Mouse (Mus musculus) CH12.LX (cell line): Measurements from ENCODE around the gene Hoxd13. TPM values are rescaled to one million over a fixed set of nuclear protein-coding genes. Genes with fewer than 3 reads are reported as not detected.

Source experiments
- DNase-seq: peaks from one replicate; pipeline ENCODE4 v3.0.0-alpha.2; 2013; ENCODE audit errors: extremely low read depth
- H3K27ac ChIP-seq: 2 replicates; pipeline ENCODE4 v1.5.1; 2012; ENCODE audit warnings: low read depth, mild to moderate bottlenecking, control low read depth, moderate library complexity; ENCODE audit not compliant: insufficient read depth
- H3K27me3 ChIP-seq: replicated peaks from 2 replicates; pipeline ENCODE3; 2012; ENCODE audit warnings: inconsistent platforms
- H3K36me3 ChIP-seq, 2 experiments: replicated peaks in 1 of 2; 2 replicates each; pipeline versions ENCODE3 to v1.6.1; 2012; ENCODE audit warnings: inconsistent platforms in 1 of 2, low read length in 1 of 2, mild to moderate bottlenecking in 1 of 2, mixed read lengths in 1 of 2, moderate library complexity in 1 of 2; ENCODE audit not compliant: control insufficient read depth in 1 of 2, insufficient read depth in 1 of 2
- H3K4me1 ChIP-seq, 2 experiments: 2 replicates each; pipeline ENCODE4 v1.6.1; 2012; ENCODE audit warnings: inconsistent platforms in 1 of 2, moderate library complexity in 1 of 2; ENCODE audit not compliant: insufficient read depth in 2 of 2, control insufficient read depth in 1 of 2
- H3K4me2 ChIP-seq: 2 replicates; pipeline ENCODE4 v1.6.1; 2012; ENCODE audit warnings: low read depth, mild to moderate bottlenecking, control low read depth; ENCODE audit not compliant: poor library complexity, insufficient read depth, severe bottlenecking
- H3K4me3 ChIP-seq, 3 experiments: fragments of 150-350 bp in 1 of 3; sonication (generic) in 1 of 3; replicated peaks in 1 of 3; 2 replicates each; pipeline versions ENCODE3 to v1.5.1; 2011 to 2012; ENCODE audit warnings: low read depth in 2 of 3, low read length in 2 of 3, mild to moderate bottlenecking in 2 of 3, moderate library complexity in 2 of 3, control low read depth in 1 of 3, improper control_type of control experiment in 1 of 3, inconsistent platforms in 1 of 3, mixed read lengths in 1 of 3; ENCODE audit not compliant: poor library complexity in 1 of 3
- H3K79me2 ChIP-seq: replicated peaks from 2 replicates; pipeline ENCODE4 v1.6.1; 2012; ENCODE audit warnings: mild to moderate bottlenecking, moderate library complexity; ENCODE audit not compliant: control insufficient read depth, poor library complexity, insufficient read depth, severe bottlenecking; ENCODE audit errors: extremely low read depth
- H3K9ac ChIP-seq: 2 replicates; pipeline ENCODE4 v1.6.1; 2012; ENCODE audit warnings: low read depth, mild to moderate bottlenecking, control low read depth, moderate library complexity; ENCODE audit not compliant: insufficient read depth
- H3K9me3 ChIP-seq: replicated peaks from 2 replicates; pipeline ENCODE3; 2012; ENCODE audit warnings: low read length, inconsistent platforms, mixed read lengths
- CTCF ChIP-seq, 2 experiments: IDR thresholded peaks in 1 of 2; conservative IDR thresholded peaks in 1 of 2; 2 replicates each; pipeline ENCODE4 v1.5.1; 2011 to 2012; ENCODE audit warnings: low read depth in 2 of 2, low read length in 2 of 2, improper control_type of control experiment in 1 of 2, inconsistent platforms in 1 of 2, mild to moderate bottlenecking in 1 of 2, moderate library complexity in 1 of 2
- E2F4 ChIP-seq: IDR thresholded peaks from 2 replicates; pipeline ENCODE4 v1.6.1; 2011; ENCODE audit warnings: low read depth, low read length, improper control_type of control experiment; ENCODE audit not compliant: insufficient replicate concordance
- ETS1 ChIP-seq: conservative IDR thresholded peaks from 2 replicates; pipeline ENCODE4 v1.6.1; 2012; ENCODE audit warnings: low read depth, mild to moderate bottlenecking, inconsistent platforms, low read length, improper control_type of control experiment, moderate library complexity
- GABPA ChIP-seq: IDR thresholded peaks from 2 replicates; pipeline ENCODE4 v1.6.1; 2012; ENCODE audit warnings: low read depth, low read length, improper control_type of control experiment, inconsistent platforms; ENCODE audit not compliant: insufficient replicate concordance
- HCFC1 ChIP-seq: IDR thresholded peaks from 2 replicates; pipeline ENCODE4 v1.6.1; 2012; ENCODE audit warnings: low read depth, mild to moderate bottlenecking, inconsistent platforms, low read length, improper control_type of control experiment
- IRF4 ChIP-seq: IDR thresholded peaks from 2 replicates; pipeline ENCODE4 v1.6.1; 2014; ENCODE audit warnings: low read depth, mild to moderate bottlenecking, inconsistent platforms, low read length, improper control_type of control experiment
- JUN ChIP-seq: IDR thresholded peaks from 2 replicates; pipeline ENCODE4 v1.6.1; 2011; ENCODE audit warnings: low read depth, mild to moderate bottlenecking, low read length, improper control_type of control experiment, moderate library complexity; ENCODE audit not compliant: insufficient read depth
- JUND ChIP-seq: conservative IDR thresholded peaks from 2 replicates; pipeline ENCODE4 v1.6.1; 2011; ENCODE audit warnings: low read depth, low read length, improper control_type of control experiment
- MAZ ChIP-seq: IDR thresholded peaks from 2 replicates; pipeline ENCODE4 v1.6.1; 2012; ENCODE audit warnings: low read depth, mild to moderate bottlenecking, inconsistent platforms, low read length, improper control_type of control experiment, moderate library complexity
- MEF2A ChIP-seq: IDR thresholded peaks from 2 replicates; pipeline ENCODE4 v1.6.1; 2014; ENCODE audit warnings: low read depth, mild to moderate bottlenecking, inconsistent platforms, low read length, improper control_type of control experiment, borderline replicate concordance
- MYC ChIP-seq: IDR thresholded peaks from 2 replicates; pipeline ENCODE4 v1.6.1; 2011; ENCODE audit warnings: low read depth, mild to moderate bottlenecking, improper control_type of control experiment, low read length
- NELFE ChIP-seq: IDR thresholded peaks from 2 replicates; pipeline ENCODE4 v1.6.1; 2011; ENCODE audit warnings: low read depth, low read length, improper control_type of control experiment
- NRF1 ChIP-seq: IDR thresholded peaks from 2 replicates; pipeline ENCODE4 v1.6.1; 2014; ENCODE audit warnings: low read depth, mild to moderate bottlenecking, inconsistent platforms, low read length, improper control_type of control experiment, moderate library complexity
- RCOR1 ChIP-seq: conservative IDR thresholded peaks from 2 replicates; pipeline ENCODE4 v1.6.1; 2012; ENCODE audit warnings: low read depth, mild to moderate bottlenecking, inconsistent platforms, low read length, improper control_type of control experiment
- SIN3A ChIP-seq: IDR thresholded peaks from 2 replicates; pipeline ENCODE4 v1.6.1; 2012; ENCODE audit warnings: low read length, improper control_type of control experiment, inconsistent platforms
- SMC3 ChIP-seq: IDR thresholded peaks from 2 replicates; pipeline ENCODE4 v1.6.1; 2011; ENCODE audit warnings: low read depth, low read length, improper control_type of control experiment
- TCF12 ChIP-seq: IDR thresholded peaks from 2 replicates; pipeline ENCODE4 v1.6.1; 2014; ENCODE audit warnings: low read depth, mild to moderate bottlenecking, inconsistent platforms, low read length, improper control_type of control experiment
- USF1 ChIP-seq: IDR thresholded peaks from 2 replicates; pipeline ENCODE4 v1.6.1; 2014; ENCODE audit warnings: low read depth, mild to moderate bottlenecking, inconsistent platforms, low read length, improper control_type of control experiment
- USF2 ChIP-seq: conservative IDR thresholded peaks from 2 replicates; pipeline ENCODE4 v1.6.1; 2011; ENCODE audit warnings: low read depth, low read length, improper control_type of control experiment
- ZC3H11A ChIP-seq: IDR thresholded peaks from 2 replicates; pipeline ENCODE4 v1.6.1; 2012; ENCODE audit warnings: low read depth, mild to moderate bottlenecking, inconsistent platforms, low read length, improper control_type of control experiment
- ZMIZ1 ChIP-seq: IDR thresholded peaks from 2 replicates; pipeline ENCODE4 v1.6.1; 2012; ENCODE audit warnings: low read depth, mild to moderate bottlenecking, inconsistent platforms, low read length, improper control_type of control experiment
- ZNF384 ChIP-seq: IDR thresholded peaks from 2 replicates; pipeline ENCODE4 v1.6.1; 2012; ENCODE audit warnings: low read depth, low read length, improper control_type of control experiment, inconsistent platforms
- dilution Hi-C: fragments of 300-500 bp; cut with MboI; formaldehyde crosslinking; loops from 2 replicates; pipeline ENCODE4 v1.14.3; 2020; ENCODE audit warnings: low sequenced_read_pairs; ENCODE audit not compliant: extremely low pct_unique_long_range_greater_than_20kb, extremely low pct_ligation_motif_present
- in situ Hi-C: fragments of 300-500 bp; cut with MboI; formaldehyde crosslinking; loops from 3 replicates; pipeline ENCODE4 v1.14.3; 2019; ENCODE audit warnings: low sequenced_read_pairs, low pct_ligation_motif_present, low pct_unique_long_range_greater_than_20kb, mixed read lengths
- polyA plus RNA-seq: library from polyadenylated mRNA; unstranded; fragments of >175 nt; gene quantifications from 2 replicates; pipeline ENCODE4 v1.2.1, GENCODE M21; 2012; ENCODE audit warnings: low read depth; ENCODE audit not compliant: insufficient read length
- total RNA-seq, 2 experiments: library from RNA; depleted of rRNA; stranded (reverse); fragments of 300-350 nt in 1 of 2; fragments of >200 nt in 1 of 2; gene quantifications; 2 replicates each; pipeline ENCODE4 v1.2.3; 2012 to 2014

The Hoxd13 gene
- total and polyA plus RNA-seq, 3 experiments = not detected

- peaks cover 24% of the 10 kb centered on the region for H3K9me3 ChIP-seq
- dilution Hi-C loops (no loop called here), in situ Hi-C loops (loop anchor here (25.0 kb wide), 1 partner anchor 627 kb away; no protein-coding TSS in a partner anchor)
- H3K9ac ChIP-seq = no peak overlapping the region
- DNase-seq = no peak
- H3K4me3 ChIP-seq = no peak overlapping the region
- no peak overlapping the region for H3K27ac ChIP-seq
- no peaks in the 10 kb centered on the region for H3K79me2 ChIP-seq
- H3K36me3 ChIP-seq = no peaks in the 10 kb centered on the region
- H3K27me3 ChIP-seq = no peaks in the 10 kb centered on the region
- H3K4me1 ChIP-seq = no peaks in the 10 kb centered on the region
- no peak overlapping the region for H3K4me2 ChIP-seq
- no peak for TF ChIP-seq ZMIZ1
- no peak for TF ChIP-seq JUN
- TF ChIP-seq E2F4 = no peak
Observed at GRCm38 (mm10) chr2:74685059-74685603, 17.0 kb downstream of the Hoxd13 start.

GRCm38 (mm10) chr2:74686301-74686987 is 18.3 kb downstream of the Hoxd13 start:
- no peaks in the 10 kb centered on the region for H3K4me1 ChIP-seq
- no peaks in the 10 kb centered on the region for H3K27me3 ChIP-seq
- no peak overlapping the region for H3K9ac ChIP-seq
- peak; percentile 41 for DNase-seq
- H3K9me3 ChIP-seq = peaks cover 21% of the 10 kb centered on the region
- no peak overlapping the region for H3K4me3 ChIP-seq
- dilution Hi-C loops = no loop called here
- no peaks in the 10 kb centered on the region for H3K79me2 ChIP-seq
- TF ChIP-seq CTCF (conservative IDR thresholded peaks at IDR 0.05 in 1 of 2, IDR thresholded peaks at IDR 0.05 in 1 of 2; ENCODE audit: low read depth in 2 of 2, low read length in 2 of 2) (peak in 1 of 2 experiments; percentile 57; a peak in 2 of 4 replicates), HCFC1 (no peak), ETS1 (no peak), SMC3 (peak; percentile 34), ZNF384 (peak; percentile 88)
- no peak overlapping the region for H3K4me2 ChIP-seq
- no peaks in the 10 kb centered on the region for H3K36me3 ChIP-seq
- in situ Hi-C loops = loop anchor here (25.0 kb wide), 1 partner anchor 626 kb away; no protein-coding TSS in a partner anchor
- no peak overlapping the region for H3K27ac ChIP-seq

GRCm38 (mm10) chr2:74686988-74687697 is 19.0 kb downstream of the Hoxd13 start:
- DNase-seq = no peak
- H3K9ac ChIP-seq = no peak overlapping the region
- dilution Hi-C loops (no loop called here), in situ Hi-C loops (loop anchor here (25.0 kb wide), 1 partner anchor 625 kb away; no protein-coding TSS in a partner anchor)
- H3K79me2 ChIP-seq = no peaks in the 10 kb centered on the region
- no peaks in the 10 kb centered on the region for H3K36me3 ChIP-seq
- H3K27ac ChIP-seq = no peak overlapping the region
- TF ChIP-seq JUN (no peak), ZNF384 (no peak), TCF12 (no peak), NELFE (no peak), GABPA (no peak), NRF1 (no peak), USF1 (no peak), MEF2A (no peak), MAZ (no peak), IRF4 (no peak), MYC (no peak), SIN3A (no peak), E2F4 (no peak), JUND (no peak), RCOR1 (no peak), HCFC1 (no peak), USF2 (no peak), ZC3H11A (no peak)
- H3K4me3 ChIP-seq = no peak overlapping the region
- H3K27me3 ChIP-seq = no peaks in the 10 kb centered on the region
- no peak overlapping the region for H3K4me2 ChIP-seq
- H3K4me1 ChIP-seq = no peaks in the 10 kb centered on the region
- H3K9me3 ChIP-seq = peaks cover 22% of the 10 kb centered on the region
